Mouse (Mus musculus) kidney, postnatal 36 days (tissue): ENCODE results near the gene Recql.
A peak's percentile ranks its signal among the peaks of the same experiment; 100 is the strongest.

ENCODE experiments used
- DNase-seq, 2 experiments: peaks; one replicate each; pipeline ENCODE4 v3.0.0; 2021 to 2022; ENCODE audit warnings: mixed read lengths in 2 of 2

Gene Recql

DNA sequence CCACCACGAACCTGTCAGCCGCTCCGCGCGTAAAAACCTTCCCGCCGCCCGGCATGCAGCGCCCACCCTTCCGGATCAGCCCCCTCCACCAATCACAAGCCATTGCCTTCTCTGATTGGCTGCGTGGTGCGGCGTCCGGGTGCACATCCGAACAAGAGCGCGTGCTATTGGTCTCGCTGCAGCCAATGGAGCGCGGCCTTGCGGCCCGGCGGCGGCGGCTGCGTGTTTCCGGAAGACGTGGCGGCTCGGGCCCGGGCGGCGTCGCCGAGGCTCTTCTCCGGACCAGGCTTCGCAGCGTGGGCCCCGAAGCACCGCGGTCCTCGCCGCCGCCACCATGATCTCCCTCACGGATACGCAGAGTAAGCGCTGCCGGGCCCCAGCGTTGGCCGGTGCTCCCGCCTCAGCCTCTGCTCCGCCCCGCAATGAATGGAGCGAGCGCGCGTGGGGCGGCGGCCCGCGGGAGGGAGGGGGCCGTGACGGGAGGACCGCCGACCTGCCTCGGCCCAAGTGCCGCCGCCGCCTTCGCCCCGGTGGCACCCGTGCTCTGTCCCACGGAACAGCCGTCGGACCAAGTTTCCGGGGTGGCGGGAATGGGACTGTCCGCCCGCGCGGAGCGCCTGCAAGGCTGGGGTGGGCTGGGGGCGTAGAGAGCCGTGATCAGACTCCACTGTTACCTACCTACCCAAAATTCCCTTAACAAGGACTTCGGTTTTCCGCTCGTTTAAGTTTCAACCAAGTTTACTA is at the start of gene Recql, which contains the start of gene Golt1b:
Gene Recql (minus strand): TSS at position 77 of the 744 bp plus-strand sequence.
Gene Golt1b (plus strand): TSS at position 211 of the 744 bp plus-strand sequence.
- DNase-seq: peak; percentile 98 to 99

DNA sequence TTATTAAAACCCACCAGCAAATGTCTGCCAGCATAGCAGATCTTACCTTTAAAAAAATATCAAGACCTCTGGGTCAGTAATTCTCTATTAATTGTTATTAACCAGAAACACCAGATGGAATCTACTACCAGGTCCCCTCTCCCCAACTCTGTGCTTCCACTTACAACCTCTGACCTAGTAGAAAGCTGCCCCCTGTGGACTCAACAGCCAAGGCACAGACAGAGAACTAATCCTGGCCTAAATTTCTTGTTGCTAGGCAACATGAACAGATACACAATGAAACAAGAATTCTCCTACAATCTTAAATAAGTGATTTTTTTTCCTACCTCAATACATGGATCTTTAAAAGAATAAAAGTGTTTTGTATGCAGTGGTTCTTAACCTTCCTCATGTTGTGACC is 42.2 kb upstream of the Recql start:
- DNase-seq: no peak

DNA sequence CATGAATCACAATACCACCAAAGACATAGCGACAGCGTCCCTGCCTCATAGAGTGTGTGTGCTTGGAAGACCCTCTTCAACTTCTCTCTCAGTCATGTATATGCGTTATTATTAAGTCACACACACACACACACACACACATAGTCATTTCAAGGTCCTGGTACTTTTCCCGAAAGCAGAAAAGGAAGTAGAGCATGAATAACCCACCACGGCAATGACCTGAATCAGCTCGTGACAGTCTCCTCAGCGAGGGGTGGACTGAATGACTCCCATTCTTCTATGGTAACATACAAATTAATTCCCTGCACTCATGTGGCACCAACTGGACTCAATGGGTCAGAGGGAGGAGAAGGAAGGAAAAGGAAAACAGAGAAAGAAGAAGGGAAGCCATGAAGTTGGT is 38.1 kb upstream of the Recql start:
- DNase-seq: no peak

DNA sequence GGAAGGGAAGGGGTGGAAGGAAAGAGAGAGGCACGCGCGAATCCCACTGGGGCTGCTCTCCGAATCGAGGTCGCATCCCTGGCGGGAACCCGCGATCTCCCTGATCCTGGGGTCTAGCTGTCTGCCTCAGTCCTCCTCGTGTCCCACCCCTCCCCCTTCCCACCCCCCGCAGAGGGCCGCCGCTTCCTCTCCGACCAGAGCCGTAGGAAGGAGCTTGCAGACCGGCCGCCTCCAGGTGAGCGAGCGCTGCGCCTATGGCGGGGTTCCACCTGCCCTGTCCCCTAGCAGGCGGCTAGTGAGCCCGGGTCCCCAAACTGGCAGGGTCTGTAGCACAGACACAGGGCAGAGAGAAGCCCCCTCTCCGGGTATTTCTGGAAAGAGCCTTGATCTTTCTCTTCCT is 27.7 kb upstream of the Recql start:
- peak in 1 of 2 experiments; percentile 9 for DNase-seq

DNA sequence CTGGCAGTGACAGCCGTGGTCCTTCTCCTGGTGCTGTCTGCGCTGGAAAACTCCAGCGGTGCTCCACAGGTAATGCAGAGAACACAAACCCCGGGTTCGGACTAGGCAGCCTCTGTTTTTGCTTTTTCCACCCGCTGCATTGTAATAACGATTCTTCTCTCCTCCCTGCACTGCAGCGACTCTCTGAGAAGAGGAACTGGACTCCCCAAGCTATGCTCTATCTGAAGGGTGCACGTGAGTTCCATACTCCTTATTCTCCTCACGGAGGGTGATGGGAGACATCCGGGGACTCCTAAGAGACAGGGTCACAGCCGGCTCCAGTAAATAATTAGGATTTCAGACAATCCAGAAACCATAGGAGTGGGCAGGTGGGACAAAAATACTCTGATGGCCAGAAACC is 27.0 kb upstream of the Recql start:
- DNase-seq: no peak

DNA sequence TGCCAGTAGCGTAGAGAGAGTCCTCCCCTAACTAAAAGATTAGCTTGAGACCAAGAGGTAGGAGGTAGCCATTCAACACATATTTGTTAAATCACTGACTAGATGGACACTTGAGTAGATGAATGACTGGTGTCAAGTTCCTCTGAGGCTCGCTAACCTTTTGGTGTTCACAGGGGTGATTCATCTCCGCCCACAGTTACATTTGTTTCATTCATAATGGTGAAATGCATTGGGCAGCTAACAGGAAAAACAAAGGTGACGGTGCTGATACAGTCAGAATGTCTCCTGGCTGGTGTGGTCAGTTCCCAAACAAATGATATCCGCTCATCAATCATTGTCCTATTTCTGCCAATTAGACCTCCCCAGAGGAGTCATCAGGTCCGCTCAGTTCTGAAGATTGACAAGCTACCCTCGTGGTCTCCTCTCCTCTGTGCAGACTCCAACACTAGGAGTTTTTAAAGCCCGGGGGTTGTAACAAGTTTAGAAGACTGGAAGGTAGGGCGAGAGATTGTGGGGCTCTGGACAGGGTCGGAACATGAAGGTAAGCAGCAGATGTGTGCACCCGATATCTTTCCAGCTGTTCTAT is 26.1 kb upstream of the Recql start, which contains the start of gene Spx:
Gene Spx (plus strand): TSS at position 536 of the 586 bp plus-strand sequence.
- DNase-seq: no peak

DNA sequence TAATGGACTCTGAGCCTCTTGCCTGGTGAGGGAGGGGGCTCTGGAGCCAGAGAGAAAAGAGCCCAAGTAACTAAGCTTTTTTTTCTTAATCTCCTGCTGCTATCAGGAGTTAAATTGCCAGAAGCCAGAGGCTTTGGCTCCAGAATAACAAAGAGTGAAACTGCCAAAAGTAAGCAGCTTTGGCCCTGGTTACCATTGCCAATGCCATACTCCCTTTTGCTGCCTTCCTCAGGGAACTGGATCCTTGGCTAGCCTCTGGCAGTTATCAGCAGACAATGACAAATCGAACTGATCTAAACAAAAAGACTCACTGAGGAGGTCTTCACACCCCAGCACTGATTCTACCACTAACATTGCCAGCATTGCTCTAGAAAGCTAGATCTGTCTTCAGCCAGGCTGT is 24.3 kb upstream of the Recql start:
- no peak for DNase-seq

DNA sequence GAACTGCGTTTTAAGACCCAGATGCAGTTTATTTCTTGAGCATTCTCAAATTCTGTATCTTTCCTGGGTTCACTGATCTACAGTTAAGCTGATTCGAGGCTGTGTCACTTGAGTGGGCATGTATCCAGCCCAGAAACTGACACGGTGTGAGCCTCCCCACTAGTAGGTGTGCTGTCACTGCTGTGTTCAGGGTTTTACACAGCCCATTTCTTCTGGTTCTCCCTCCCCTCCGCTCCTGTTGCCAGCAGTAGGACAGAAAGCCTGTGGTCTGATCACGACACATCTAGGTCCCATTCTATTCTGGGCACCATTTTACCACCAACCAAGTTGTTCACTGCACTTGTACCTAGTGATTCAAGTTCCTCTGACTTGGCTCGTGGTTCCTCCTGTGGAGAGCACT is 8.9 kb upstream of the Recql start:
- no peak for DNase-seq

DNA sequence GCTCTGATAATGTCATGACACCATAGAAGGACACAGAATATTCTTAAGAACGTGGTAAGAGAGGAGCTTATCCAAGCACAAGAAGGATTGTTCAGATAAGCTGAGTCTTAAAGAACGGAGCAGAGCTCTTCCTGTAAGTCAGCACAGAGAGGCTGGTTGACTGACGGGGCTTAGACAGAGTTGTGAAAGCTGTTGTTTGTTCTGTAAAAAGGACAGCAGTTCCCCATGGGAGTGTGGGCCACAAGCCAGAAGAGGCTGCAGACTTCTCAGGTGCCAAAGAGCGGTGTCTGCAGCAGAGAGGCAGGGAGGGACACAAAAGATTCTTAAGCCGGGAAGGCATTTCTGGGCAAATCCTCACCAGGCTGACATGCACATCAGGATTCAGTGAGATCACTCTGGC is 7.8 kb upstream of the Recql start:
- DNase-seq: no peak

DNA sequence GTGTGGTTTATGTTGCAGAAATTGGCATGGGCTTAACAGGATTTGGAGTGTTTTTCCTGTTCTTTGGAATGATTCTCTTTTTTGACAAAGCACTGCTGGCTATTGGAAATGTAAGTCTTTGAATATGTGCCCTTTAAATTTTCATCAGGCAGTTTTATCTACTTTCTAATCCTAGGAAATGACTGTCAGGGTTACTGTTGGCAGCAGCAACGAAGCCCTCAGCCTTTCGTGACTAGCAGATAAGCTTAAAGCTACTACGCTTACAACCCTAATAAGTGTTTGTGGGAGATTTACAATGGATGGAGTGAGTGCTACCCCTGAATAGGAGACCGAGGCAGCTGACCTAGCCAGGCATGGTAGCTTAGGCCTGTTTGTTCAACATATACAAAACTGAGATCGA is 5.4 kb upstream of the Recql start:
- DNase-seq: no peak

DNA sequence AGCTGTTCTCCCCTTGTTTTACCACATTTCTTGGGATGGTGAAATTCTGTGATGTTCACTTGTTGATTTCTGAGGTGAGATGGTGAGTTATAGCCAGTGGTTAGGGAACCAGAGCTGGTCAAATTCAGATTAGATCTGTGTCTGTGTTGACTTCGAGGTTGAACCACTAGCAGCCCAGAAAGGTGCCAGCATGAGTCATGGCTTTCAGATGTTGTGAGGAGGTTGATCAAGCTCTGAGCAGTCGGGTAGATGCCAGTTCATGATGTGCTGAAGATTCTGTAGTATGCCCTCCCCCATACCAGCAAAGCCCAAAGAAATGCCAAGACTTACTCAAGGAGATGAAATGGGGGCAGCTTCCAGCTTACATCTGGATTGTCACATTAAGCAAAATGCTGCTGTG is 2.2 kb upstream of the Recql start:
- DNase-seq: no peak

DNA sequence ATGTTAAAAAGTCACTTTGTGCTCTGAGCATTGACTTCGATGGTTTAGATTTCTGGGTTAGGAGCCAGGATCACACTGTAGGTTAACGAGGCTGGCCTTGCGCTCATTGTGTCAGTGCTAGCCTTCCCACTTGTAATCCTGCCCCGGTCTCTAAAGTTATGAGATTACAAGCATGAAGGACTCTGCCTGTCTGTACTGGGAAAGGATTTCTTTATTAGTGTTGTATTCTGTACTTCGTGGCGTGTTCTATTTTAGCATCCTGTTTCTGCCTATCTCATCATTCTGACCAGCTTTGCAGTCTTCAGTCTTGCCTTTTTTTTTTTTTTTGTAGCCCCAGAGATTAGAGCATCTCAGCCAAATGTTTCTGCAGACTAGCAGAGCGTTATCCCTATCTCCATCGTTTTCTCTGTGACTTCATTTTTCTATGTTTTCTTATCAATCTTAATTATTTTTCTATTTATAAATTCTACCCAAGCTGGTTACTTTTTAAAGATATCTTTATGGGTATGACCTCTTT is 926 bp upstream of the Recql start:
- peak in 1 of 2 experiments; percentile 9 for DNase-seq

DNA sequence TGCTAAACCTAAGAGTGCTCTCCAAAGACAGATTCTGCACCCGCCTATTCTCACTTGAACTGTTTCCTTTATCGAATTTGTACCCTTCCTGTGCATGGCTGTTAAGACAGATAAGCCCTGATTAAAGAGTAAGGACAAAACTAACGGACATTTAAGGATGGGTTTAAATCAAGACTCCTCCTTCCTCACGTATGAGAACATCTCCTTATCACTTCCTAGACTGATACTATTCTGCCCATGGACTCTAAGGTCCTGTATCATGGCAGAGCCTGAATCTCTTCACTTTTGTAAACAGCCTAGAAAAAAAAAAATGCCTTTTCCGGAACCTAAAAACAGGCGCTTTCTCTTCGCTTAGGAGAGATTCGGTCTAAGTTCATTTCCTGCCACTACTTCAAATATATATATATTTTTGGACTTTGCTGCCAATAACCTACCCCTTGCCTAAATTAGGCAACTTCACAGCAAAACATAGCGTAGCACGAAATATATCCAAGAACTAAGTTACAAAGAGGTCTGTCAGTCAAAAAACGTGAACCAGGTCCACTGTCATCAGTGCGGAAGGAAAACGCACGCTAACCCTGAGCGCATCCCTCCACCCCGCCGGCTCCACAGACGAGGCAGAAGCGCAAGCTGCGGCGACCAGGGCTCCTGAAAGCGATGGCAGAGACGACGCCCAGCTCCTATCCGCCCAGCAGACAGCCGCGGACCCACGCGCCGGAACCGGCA is 439 bp downstream of the Recql start:
- no peak for DNase-seq

DNA sequence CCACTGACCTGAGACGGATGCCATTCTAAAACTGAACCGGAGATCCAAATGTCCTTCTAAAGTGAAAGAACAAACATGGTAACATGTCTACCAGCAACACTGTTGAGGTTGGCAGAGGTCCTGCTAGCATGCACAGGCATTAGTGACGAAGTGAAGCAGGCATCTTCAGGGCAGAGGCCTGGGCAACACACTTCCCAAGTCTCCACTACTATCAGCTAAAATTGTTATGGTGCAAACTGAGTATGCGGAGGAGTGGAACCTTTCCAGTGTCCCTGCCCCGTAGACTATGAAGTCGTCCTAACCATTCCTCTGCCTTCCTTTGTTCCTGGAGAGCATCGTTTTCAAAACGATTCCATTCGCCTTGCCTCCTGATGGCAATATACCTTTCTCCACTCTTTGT is 2.4 kb downstream of the Recql start:
- DNase-seq: no peak

DNA sequence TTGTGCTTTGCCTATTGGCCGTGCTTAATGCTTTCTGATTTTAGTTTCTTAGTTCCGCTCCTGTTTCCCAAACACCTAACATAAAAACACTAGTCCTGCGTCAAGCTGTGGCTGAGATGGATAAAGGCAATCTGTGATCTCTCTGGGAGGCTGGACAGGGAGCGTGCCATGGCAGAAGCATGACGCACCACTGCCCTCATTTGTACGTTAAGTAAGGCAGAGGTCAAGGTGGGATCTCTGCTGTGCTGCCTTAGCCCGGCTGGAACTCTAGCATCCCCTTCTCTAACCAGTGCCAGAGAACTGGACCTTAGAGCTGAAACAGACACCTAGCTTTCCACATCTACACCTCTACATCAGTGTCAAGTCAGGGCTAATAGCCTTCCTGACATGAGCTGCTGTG is 5.3 kb downstream of the Recql start:
- DNase-seq: no peak

DNA sequence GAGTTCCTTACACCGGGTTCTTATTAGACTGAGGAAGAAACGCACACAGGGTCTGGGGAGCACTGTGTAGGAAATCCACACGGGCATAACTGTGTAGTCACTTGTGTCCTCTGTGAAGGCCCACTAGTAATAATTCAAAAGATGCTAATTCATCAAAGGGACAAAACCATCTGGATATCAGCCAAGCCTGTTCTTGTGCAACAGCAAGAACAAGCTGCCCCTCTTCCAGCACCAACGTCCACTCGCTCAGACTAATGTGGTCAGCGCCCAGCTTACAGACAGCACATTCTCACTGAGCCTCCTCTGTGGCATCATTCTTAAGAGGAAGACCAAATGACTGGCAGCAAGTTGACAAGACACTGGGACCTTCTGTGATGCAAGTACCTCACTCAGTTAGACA is 6.9 kb downstream of the Recql start:
- no peak for DNase-seq

DNA sequence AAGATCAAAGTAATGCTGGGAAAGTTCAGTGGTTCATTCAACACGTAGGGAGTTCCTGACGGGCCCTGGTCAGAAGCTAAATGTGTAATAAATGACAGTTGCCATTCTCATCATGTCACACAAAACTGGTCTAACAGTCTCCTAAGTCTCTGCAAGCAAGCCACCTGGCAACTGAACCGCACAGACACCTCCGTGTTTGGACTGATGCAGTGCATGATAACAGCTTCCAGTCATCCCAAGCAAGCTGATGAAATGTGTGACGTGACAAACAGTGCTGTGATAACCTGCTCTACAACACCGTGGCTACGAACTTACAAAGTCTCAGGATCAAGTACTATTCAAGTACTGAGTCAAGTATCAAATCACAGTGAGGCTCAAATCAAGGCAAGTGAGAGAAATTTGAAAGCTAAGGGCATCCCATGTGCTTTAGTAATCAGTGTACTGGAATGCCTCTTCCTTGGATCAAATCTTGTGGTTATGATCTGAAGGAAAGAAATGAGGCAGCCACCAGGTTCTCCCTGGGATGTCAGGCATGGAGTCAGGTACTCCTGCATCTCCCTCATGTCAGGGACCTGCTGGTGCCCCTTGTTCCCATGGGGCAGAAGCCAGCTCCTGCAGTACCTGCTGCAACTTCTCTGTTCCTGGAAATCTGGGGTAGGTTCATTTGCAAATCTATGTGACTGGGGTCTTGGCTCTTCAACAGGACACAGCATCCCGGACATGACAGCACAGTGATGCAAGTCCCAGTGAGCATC is 8.1 kb downstream of the Recql start:
- DNase-seq: no peak

DNA sequence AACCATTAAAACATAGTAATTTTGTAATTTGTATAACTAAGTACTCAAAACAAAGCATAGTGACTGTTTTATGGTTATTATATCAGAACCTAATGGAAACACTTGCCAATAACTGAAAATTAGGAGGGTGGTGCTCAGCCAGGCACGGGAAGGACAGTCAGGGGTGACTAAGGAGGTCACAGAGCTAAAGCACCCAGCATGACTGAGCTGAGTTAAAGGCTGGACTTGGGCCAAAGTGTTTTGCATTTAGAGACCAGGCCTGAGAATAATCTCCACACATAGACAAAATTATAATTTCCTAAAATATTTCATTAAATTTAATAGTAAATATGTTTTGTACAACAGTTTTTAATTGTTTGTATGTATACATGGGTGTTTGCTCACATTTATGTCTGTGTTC is 9.8 kb downstream of the Recql start:
- peak in 1 of 2 experiments; percentile 5 for DNase-seq

DNA sequence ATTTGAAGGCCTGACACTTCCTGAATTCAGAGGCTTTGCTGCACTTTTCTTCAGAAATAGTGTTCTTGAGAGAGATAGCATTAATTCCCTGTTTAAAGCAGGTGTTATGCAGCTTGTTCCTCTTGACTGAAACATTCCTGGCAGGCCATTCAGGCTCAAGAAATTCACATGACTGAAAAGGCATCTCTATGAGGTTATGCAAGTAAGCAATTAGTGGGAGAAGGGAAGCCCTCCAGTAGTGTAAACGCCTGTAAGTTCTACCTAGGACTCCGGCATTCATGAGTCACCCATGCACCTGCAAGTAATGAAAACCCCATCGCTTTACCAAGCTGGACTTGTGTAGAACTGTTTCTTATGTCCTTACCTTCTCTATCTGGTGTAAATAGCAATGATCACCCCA is 17.3 kb downstream of the Recql start:
- DNase-seq: no peak

DNA sequence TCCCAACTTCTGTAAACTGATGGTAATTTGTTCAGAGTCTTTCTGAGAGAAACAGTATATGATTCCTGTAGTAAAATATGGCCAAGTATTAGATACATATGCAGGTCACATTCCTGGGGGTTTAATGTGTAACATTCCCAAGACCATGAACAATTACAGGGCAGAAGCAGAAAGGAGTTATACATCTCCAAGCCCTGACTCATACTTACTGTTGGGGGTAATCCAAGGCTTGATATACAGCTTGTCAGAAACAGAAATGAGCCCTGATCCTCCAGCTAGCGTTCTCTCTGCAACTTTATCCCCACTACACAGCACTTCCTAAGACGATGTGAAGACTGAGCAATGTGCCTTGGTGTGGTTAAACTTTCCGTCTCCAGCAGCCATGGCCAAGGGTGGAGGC is 19.3 kb downstream of the Recql start:
- DNase-seq: no peak

DNA sequence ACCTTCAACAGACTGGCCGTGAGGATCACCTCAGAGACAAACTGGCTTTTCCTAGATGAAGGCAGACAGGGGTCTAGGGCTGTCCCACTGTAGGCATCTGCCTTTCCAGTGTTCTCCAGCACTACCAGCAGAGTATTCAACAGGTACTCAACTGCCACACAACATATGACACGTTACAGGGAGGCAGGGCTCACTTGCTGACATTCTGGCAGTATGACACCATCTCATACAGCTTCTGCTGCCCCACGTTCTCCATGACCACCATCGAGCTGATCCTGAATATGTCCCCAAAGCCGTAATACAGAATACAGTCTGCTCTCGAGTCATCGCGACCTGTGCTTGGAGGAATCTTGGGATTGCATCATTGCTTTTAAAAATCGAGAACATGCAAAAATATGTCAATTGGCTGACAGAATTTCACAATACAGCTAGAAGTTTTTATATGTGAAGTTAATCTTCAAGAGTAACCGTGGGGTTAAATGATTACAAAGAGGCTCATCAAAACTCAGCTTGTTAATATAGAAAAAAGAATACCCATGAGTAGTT is 20.3 kb downstream of the Recql start:
- DNase-seq: no peak

DNA sequence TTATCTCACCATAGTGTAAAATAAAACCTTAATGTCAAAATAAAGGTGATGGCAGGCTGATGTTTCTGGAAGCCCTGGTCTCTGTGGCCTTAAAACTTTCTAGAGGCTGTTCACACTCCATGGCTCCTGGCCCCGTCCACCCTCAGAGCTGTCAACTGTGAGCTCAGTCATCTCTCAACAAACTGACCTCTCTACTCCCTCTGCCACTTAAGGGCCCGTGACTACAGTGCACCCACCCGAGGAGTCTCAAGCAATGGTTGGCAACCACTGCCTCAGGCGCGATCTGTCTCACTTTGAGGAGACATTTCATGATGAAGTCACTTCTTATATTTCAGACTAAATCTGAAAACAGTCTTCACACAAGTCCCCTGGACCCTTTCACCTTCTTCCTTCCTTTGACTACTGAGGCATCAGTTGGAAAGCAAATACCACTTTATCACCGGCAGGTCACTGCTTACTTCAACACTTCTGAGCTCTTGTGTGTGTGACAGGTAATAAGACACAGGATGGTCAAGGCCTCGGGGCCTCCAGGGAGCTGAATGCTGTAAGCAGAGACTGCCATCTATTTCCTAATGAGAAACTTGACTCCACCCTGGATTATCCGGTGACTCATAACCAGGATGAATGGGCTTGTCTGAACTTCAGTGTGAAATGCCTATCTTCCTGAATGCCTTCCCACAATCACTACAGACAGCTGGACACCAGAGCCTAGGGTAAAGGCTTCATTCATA is 21.0 kb downstream of the Recql start:
- no peak for DNase-seq
